Mouse (Mus musculus): ENCODE measurements around the gene Cytl1.

DNA sequence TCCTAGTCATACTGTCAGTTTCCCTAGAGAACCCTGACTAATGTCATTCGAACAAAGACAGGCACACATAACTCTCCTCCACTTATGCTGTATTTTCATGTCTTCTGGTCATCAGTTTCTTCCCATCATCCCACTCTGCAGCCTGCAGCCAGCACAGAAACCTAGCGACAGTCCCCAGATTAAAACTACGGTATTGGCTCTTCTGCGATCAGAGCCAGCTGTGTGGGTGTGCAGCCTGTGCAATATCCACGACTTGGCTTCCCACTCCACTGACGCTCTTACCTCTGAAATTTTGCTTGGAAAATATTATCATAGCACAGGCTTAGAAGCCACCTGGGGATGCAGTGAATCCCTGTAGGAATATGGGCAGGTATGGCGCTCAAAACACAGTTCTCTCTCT is 38.0 kb upstream of the Cytl1 start:
- TF ChIP-seq TAL1 (IDR thresholded peaks at IDR 0.05; ENCODE audit: low read length) (no peak), GATA1 (IDR thresholded peaks at IDR 0.05; ENCODE audit: low read length) (no peak)

Data from erythroblast, embryonic 14.5 days (primary cell).